Mouse (Mus musculus): ENCODE results near the gene Ugt3a1.
"Not testable (repeated sequence)": the region's sequence is repeated elsewhere in the genome, so short reads cannot be mapped to it uniquely, and the experiment has no call there.

The Ugt3a1 gene

DNA sequence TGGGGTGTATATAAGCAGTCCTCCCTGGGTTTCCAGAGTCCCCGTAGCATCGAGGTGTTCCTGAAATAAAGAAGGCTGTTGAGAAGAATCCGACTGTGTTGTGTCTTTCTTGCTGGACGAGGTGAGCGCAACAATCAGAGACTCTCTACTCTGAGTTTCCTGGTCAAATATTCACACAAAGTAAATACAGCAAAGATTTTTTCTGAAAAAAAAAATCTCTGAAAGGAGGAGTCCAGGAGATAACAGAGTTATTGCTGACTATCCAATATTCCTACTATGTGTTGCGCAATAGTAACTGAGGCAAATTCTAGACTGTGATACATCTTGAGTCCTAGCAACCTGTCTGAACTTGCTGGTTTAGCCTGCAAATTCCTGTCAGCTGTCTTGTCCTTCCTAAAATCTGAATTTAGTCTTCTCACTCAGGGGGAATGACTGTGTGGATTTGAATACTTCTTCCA, at the start of gene Ugt3a1:
Gene Ugt3a1, plus strand, starts transcription at position 51 of the 458 bp plus-strand sequence.
- DNase-seq (ENCODE audit: low read depth): no peak

DNA sequence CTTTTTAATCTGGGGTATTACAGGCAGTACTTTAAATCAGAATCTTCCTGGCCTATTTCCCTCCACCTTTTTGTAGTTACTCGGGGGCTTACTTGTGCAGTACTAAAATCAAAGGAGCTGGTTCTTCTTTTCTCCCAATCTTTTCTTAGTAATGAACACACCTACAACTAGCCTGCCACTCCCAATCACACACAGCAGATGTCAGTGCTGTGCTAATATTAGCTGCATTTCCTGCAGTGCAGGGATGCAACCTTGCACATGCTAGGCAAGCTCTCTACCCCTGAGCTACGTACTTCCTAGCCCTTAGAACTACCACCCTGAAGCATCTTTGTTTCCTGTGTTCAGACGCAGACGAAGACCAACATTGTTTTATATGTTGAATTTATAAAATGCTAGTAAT, 45.8 kb upstream of the Ugt3a1 start:
- not testable (repeated sequence) for DNase-seq (ENCODE audit: low read depth)

DNA sequence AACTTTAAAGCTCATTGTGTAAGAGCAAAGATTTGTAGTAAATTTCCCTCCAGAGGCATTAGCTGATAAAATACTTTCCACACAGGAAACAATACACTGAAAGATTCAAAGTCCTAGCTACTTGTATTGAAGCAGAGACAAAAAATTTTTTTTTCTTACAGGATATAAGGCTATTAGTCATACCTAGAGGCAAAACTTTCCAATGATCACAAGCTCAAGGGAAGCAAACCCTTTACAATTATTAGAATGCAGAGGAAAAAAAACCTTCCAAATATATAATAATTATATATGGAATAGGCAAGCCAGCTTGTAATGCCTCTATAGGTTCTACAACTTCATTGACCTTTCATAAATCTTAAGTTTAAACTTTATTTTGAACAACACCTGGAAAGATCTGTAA, 30.3 kb upstream of the Ugt3a1 start:
- DNase-seq (ENCODE audit: low read depth): no peak

DNA sequence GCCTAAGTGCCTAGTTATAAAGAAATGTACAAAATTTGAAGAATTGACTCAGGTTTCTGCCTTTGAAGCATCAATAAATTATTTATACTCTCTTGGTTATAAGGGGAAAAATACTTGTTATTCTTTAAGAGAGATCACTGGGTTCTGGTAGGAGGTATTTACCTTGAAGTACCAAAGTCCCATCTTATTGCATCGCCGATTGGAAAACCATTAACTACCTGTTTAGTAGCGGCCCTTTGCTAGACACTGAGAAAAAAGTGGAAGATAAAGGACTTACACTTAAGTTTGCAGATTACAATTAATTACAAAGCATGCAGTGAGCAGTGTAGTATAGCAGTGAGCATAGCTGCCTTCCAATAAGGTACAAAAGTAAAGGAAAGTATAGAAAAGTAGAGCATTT, 23.8 kb upstream of the Ugt3a1 start:
- no peak for DNase-seq (ENCODE audit: low read depth)

DNA sequence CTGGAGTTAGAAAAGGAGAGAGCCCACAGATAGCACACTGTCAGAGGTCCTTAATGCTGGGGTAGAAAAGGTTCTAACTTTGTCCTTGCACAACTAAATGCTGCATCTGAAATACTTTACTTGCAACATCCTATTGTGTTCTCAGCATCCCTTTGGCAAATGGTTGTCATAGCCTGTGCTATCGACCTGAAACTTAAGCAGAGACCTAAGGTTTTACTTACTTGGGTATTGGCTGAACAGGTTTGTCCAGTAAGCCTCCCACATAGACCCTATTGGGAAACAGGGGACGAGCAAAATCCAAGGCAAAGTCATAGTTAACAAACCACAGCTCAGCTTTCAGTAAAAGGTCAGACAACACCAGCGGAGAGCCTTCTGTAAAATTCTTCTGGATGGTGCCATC, 16.1 kb upstream of the Ugt3a1 start:
- DNase-seq (ENCODE audit: low read depth): no peak

DNA sequence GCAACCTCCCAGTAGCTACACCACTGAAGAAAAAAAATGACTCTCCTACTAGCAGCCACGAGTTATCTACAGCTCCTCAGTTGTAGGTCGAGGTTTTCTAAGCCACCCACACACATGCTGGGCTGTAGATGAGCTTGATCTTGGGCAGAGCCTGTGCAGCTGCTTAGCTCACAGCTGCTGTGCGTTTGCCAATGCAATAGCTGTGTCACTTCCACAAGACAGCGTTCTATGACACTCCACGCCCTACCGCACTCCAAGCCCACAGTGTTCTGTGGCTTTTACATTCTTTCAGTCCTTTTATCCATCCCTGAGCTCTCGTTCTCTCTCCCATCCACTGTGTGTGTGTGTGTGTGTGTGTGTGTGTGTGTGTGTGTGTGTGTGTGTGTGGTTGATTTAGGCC, 4.8 kb upstream of the Ugt3a1 start:
- DNase-seq (ENCODE audit: low read depth): no peak

DNA sequence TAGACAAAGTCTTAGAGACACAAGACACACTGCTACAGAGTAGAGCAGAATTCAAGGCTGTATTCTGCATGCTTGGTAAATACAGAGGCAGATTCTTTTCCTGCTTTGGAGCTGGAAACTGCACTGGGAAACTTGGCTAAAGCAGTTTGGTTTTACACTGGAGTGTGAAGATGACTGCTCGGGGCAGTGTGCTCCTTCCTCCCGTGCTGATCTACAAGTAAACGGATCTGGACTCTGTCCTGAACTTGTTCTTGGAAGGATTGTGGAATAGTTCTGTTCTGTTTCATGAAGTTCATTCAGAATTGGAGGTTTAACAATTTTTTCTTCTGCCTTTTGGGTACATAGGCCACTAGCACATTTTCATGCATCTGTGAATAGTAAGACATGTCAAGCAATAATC, 2.3 kb downstream of the Ugt3a1 start:
- no peak for DNase-seq (ENCODE audit: low read depth)

DNA sequence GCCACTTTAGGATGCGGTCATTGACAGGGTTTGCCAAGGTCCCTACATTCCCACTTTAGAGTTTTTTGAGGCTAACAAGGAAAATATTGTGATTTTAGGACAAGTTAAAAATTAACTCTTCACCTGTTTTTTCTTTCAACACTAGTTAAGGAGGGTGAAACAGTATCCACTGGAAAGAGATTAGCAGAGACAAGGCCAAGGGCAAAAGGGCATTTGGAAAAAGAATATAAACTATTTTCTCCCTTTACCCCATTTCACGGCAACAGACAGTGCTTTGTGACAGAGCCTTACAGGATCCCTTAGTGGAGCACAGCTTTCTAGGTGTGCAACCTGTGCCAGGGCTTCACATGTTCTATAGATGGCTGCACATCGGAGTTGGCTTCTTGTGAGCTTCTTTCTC, 2.9 kb downstream of the Ugt3a1 start:
- DNase-seq (ENCODE audit: low read depth): no peak

DNA sequence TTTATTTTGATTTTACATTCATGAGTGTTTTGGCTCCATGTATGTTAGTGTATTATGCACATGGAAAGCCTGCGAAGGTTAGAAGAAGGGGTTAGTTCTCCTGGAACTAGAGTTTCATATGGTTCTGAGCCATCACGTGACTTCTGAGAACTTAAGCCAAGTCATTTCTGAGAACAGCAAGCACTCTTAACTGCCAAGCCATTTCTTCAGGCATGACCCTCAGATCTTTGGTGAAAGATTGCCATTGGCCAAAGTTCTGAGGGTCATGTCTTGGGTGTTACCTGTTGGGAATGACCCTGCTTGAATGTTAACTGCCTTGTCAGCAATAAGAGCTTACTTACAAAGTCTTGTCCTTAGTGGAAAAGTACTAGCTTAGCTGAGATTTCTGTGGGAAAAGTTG, 6.5 kb downstream of the Ugt3a1 start:
- no peak for DNase-seq (ENCODE audit: low read depth)

GRCm38 (mm10) chr15:9289660-9290059, 13.0 kb downstream of the Ugt3a1 start:
- no peak for DNase-seq (ENCODE audit: low read depth)

GRCm38 (mm10) chr15:9305978-9306692, 29.4 kb downstream of the Ugt3a1 start:
- no peak for DNase-seq (ENCODE audit: low read depth)

- DNase-seq (ENCODE audit: low read depth): no peak
Observed at GRCm38 (mm10) chr15:9334596-9334995, 57.9 kb downstream of the Ugt3a1 start.

- no peak for DNase-seq (ENCODE audit: low read depth)
Observed at GRCm38 (mm10) chr15:9335341-9335740, 58.7 kb downstream of the Ugt3a1 start, which contains the start of gene Ugt3a2. Gene Ugt3a2, plus strand, starts transcription at chr15:9335550.

GRCm38 (mm10) chr15:9336616-9337015, 59.9 kb downstream of the Ugt3a1 start:
- DNase-seq (ENCODE audit: low read depth): no peak

- DNase-seq (ENCODE audit: low read depth): no peak
Observed at GRCm38 (mm10) chr15:9337021-9337420, 60.3 kb downstream of the Ugt3a1 start.

GRCm38 (mm10) chr15:9348739-9349138, 72.1 kb downstream of the Ugt3a1 start:
- DNase-seq (ENCODE audit: low read depth): no peak

- peak; percentile 20 for DNase-seq (ENCODE audit: low read depth)
Observed at GRCm38 (mm10) chr15:9362801-9363200, 86.1 kb downstream of the Ugt3a1 start.
